Mouse (Mus musculus) cerebellum, adult 9-11 months (tissue): ENCODE results near the gene Tmem175.

Experiments used
- DNase-seq: peaks from one replicate; pipeline ENCODE4 v3.0.0; 2022

Tmem175 gene

DNA sequence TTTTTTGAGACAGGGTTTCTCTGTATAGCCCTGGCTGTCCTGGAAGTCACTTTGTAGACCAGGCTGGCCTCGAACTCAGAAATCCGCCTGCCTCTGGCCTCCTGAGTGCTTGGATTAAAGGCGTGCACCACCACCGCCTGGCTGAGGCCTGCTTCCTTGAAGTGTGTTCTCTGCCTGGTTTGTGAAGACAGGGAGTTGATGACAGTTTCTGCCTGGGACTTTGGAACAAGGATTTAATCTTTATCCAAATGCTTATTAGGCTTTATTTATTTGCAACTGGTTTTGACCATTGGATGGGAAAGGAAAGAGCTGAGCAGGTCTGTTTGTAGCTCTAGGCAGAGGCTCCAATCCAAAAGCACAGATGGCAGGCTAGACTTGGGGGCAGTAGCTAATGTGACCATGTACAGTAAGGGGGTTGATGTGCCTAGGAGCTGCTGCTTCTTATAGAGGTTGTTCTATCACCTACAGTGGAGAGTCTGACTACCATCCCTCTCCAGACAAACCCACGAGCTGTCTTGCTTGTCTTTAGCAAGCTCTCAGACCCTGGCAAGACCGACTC lies 48.8 kb downstream of the Tmem175 start:
- DNase-seq, result peak; percentile 50

DNA sequence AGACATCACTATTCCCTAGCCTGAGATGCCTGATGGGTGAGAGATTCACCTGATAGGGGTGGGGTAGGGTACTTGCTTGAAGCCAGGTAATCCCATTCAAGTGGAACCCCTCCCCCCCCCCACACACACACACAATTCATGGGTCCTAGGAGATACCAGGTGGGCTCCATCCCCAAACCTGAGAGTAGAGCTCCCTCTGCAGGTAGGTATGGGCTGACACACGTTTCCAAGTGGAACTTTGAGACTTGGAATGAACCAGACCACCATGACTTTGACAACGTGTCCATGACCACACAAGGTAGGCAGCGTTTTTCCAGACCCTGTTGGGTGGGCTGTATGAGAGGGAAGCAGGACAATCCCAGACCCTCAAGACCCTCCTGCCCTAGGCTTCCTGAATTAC lies 50.3 kb downstream of the Tmem175 start:
- DNase-seq, result no peak

- no peak for DNase-seq
Observed at GRCm38 (mm10) chr5:108680871-108681270, 51.3 kb downstream of the Tmem175 start.

DNA sequence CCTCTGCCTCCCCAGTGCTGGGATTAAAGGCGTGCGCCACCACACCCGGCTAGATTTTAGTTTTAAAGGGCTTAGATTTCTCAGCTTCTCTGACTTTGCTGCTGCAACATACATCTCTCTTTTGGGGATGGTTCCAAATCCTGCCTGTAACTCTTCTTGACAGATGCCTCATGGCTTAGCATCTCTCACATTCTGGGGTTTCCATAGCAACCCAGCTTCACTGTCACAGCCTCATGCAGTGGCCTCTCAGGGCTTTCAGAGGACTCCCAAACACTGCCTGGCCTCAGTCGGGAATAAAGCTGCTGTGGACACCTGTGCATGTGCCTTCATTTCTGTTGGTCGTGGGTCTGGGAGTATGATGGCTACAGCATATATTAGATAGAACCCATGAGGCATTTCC lies 59.5 kb downstream of the Tmem175 start:
- no peak for DNase-seq

GRCm38 (mm10) chr5:108691152-108691551 lies 61.6 kb downstream of the Tmem175 start:
- DNase-seq, result no peak

GRCm38 (mm10) chr5:108692271-108692670 lies 62.7 kb downstream of the Tmem175 start, which contains the start of gene Fgfrl1:
TSS of gene Fgfrl1 (plus strand) at chr5:108692382.
- no peak for DNase-seq

GRCm38 (mm10) chr5:108693872-108694288 lies 64.3 kb downstream of the Tmem175 start:
- peak; percentile 32 for DNase-seq

GRCm38 (mm10) chr5:108694352-108695261 lies 65.0 kb downstream of the Tmem175 start:
- DNase-seq, result no peak

DNA sequence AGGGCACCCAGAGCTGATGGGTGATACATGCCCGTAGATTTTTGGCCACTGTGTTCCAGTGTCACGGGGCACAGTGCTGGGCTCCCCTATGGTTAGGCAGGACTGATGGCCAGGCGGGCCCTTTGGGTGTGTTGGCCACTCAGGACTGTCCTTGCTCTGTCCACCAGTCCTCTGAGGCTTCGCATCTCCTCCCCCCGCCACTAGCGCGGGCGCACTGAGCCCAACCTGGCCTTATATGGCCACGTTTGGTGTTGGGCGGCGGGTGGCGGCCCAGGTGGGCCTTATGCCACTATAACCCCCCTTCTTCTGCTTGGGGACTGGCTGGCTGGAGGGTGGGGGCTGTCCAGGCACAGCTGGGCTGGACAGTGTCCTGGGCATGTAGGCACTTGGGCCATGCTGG lies 66.3 kb downstream of the Tmem175 start:
- DNase-seq, result no peak

- DNase-seq, result no peak
Observed at GRCm38 (mm10) chr5:108696542-108696941, 67.0 kb downstream of the Tmem175 start.

DNA sequence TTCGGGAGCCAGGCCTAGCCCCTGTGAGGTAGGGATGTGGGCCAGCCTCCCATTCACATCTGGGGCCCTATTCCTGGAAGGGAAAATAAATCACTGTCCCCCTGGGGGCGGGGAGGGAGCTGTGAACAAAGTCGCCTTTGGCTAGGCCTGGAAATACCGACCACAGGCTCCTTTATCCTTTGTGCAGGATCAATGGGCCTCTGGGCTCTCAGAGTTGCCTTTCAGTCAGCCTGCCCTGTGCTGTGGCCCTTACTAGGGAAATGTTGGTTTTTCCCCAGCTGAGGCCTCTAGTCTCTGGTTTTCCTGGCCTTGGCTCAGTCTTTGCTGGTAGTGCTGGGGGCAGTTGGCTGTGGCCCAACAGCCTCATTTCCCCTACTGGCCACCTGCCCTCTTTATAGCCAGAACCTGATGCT lies 67.8 kb downstream of the Tmem175 start:
- peak; percentile 39 for DNase-seq
